Mouse (Mus musculus) lung, adult 18-20 months (tissue): ENCODE measurements around the gene Aars2.

Source experiments
- DNase-seq, 2 experiments: peaks; one replicate each; pipeline ENCODE4 v3.0.0; 2022; ENCODE audit warnings: mixed read lengths in 2 of 2

The Aars2 gene

DNA sequence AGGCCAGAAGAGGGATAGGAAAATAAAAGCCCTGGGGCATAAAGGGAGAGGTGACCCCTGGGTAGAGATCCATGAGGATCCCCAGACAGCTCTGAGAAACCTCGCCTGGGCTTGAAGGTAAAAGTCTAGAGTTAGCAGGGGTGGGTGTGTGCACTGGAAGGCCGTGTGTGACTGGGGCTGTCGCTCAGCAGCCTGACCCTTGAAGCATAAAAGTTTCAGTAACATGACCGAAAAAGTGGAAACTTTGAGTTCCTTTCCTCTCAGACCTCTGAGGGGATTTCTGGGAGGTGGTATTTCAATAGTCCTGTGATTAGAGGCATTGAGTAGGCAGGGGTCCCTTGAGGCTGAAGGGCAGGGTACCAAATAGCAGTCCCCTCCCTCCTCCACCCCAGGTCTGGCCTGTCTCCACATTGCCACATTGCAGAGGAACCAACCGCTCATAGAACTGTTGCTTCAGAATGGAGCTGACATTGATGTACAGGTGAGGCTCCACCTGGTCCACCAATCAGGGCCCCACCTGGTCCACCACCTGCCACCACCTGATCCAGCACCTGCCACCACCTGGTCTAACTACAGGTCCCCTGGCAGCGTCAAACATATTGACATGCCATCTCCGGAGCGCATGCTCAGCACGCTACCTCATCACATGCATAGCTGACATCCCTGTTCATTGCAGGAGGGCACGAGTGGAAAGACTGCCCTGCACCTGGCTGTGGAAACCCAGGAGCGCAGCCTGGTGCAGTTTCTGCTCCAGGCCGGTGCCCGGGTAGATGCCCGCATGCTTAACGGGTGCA lies 53.3 kb downstream of the Aars2 start:
- no peak for DNase-seq

DNA sequence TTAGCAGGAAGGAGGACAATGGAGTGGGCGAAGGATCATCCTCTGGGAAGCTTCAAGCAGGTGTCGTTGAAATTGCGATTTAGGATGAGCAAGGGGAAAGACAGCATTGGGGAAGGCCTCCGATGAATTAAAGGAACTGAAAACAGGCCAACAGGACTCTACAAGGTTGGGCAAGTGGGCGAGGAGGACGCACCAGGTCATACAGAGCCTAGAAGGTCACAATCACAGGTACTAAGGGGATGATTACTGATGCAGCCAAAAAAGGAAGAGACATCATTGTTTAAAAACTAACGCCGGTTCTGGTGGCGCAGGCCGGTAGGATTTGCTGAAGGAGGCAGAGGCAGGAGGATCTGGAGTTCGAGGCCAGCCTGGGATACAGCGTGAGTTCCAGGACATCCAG lies 56.6 kb downstream of the Aars2 start:
- no peak for DNase-seq

DNA sequence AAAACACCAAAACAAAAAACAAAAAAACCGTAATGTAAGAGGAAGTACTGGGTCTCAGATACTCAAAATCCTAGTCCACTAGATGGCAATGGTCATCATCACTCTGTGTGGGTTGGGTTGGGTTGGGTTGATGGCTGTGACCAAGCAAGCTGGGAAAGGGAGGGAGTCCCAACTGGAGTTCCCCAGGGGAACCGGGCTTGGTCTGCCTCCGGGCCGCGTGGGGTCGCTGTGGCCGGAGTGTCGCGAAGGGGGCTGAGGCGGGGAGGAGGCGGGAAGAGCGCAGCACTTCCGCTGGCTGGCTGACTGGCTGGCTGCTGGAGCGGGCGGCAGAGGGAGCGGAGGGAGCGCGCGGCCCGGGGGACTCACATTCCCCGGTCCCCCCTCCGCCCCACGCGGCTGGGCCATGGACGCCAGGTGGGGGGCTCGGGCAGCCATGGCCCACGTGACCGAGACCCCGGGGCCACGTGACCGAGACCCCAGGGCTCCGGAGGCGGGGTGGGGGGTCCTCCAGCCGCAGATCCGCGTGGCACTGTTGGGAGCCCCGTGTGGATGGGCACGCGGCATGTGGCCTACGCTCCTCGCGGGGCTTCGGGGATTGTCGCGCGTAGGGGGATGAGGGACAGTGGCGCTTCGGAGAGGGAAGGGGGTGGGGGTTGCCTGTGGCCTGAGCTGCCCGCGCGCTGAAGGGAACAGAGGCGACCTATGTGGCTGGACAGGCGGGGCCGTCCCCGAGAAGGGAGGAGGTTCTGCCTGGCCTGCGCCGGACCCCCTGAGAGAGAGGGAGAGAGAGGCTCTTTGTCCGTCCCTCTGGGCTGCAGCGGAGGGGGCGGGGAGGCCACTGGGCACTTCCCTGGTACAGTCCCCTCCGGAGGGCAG lies 57.3 kb downstream of the Aars2 start, which contains the start of gene Slc35b2:
Slc35b2 (plus strand) TSS at position 220 of the 876 bp plus-strand sequence.
- DNase-seq: peak; percentile 93 to 94

DNA sequence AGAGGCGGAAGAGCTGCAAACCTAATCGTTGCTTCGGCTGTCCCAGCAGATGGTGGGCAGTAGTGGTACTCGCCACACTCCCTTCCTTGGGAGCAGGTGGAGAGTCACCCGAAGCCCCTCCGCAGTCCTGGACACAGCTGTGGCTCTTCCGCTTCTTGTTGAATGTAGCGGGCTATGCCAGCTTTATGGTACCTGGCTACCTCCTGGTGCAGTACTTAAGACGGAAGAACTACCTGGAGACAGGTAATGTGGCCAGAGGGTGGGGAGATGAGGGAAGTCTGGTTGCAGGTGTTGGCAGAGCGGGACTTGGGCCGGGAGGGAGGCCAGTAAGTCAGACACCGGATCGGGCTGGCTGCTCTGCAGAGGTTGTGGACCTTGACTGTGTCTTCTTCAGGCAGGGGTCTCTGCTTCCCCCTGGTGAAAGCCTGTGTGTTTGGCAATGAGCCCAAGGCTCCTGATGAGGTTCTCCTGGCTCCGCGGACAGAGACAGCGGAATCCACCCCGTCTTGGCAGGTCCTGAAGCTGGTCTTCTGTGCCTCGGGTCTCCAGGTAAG lies 58.0 kb downstream of the Aars2 start:
- no peak for DNase-seq

DNA sequence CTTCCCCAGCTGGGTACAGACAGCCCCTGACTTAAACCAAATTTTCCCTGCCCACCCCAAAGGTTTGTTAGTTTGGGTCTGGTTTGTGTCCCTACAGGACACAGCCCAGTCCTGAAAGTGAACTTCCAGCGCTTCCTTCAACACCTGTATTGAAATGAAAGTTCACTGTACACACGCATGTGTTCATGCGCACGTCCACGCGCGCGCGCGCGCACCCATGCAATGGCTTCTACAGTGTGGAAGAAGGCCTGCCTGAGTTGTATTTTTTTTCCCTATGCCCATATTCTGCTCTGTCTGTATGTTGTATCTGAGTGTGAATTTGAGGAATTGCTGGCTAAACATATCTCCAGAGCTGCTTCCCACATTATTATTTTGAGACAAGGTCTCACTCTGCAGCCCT lies 58.5 kb downstream of the Aars2 start:
- no peak for DNase-seq

DNA sequence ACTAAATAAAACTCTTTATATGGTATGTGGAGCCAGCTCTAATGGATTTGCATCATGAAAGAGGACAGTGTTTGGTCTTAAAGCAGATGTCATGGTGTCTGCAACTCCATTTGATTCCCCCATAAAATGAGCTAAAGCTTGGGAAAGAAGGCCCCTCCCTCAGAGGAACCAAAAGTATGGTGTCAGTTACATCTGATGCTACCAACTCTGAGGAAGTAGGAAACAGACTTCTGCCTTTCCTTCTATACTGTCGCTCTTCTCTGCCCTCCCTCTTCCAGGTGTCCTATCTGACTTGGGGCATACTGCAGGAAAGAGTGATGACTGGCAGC lies 59.4 kb downstream of the Aars2 start:
- DNase-seq: no peak

DNA sequence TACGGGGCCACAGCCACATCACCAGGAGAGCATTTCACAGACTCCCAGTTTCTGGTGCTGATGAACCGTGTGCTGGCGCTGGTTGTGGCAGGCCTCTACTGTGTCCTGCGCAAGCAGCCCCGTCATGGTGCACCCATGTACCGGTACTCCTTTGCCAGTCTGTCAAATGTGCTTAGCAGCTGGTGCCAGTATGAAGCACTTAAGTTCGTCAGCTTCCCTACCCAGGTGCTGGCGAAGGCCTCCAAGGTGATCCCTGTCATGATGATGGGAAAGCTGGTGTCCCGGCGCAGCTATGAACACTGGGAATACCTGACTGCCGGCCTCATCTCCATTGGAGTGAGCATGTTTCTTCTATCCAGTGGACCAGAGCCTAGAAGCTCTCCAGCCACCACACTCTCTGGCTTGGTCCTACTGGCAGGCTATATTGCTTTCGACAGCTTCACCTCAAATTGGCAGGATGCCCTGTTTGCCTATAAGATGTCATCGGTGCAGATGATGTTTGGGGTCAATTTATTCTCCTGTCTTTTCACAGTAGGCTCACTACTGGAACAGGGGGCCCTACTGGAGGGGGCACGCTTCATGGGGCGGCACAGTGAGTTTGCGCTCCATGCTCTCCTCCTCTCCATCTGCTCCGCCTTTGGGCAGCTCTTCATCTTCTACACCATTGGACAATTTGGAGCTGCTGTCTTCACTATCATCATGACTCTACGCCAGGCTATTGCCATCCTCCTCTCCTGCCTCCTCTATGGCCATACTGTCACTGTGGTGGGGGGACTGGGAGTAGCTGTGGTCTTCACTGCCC lies 59.9 kb downstream of the Aars2 start:
- no peak for DNase-seq

DNA sequence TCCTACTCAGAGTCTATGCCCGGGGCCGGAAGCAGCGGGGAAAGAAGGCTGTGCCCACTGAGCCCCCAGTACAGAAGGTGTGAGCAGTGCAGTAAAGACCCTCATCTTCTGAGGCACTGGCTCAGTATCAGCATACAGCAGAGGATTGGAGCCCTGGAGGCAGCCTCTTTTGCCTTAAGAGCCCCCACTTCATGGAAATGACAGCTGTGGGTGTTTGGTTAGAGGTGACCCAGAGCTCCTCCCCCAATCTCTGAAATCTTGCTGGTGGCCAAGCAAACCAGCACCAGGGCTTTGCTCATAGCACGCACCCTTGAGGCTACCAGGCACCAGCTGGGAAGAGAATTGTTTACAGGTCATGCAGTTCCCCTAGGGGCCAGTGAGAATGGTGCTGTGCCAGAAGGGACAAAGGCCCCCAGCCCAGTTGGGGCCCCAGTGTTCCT lies 60.5 kb downstream of the Aars2 start:
- DNase-seq: no peak

DNA sequence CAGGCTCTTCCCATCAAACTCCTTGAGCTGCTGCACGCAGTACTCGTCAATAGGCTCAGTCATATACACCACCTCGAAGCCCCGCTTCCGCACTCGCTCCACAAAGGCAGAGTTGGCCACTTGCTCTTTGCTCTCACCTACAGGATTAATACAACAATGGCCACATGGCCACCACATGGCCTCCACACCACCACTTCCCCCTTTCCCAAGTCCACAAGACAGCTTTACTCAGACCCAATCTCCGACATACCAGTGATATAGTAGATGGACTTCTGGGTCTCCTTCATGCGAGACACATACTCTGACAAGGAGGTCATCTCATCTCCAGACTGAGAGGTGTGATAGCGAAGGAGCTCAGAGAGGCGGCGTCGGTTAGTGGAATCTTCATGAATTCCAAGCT lies 62.3 kb downstream of the Aars2 start:
- DNase-seq: no peak

DNA sequence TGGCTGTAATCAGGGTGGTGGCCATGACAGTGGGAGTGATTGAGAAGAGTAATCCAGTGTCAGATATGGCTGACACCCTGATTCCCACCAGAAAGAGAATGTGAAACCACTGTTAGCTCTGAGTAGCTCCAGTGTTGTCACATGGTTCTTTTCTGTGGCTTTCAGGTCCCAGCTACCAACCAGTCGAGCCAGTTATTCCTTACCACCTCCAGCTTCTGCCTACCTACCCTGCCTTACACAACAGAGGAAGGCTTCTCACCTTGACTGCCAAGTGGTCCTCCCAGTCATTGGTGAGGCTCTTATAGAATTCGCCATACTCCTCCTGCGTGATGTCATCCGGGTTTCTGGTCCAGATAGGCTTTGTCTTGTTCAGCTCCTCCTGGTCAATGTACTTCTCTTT lies 63.4 kb downstream of the Aars2 start:
- DNase-seq: no peak
